In genomic region chr7:96943715-96944377, GRCm38 (mm10) we compare ENCODE assay signal across 17 mouse cellular contexts.
"Had no signal": no experiment of that assay in that cellular context is flagged by ENCODE, and none has a peak within 500 bp of the region (broad histone marks: within the 10 kb centered on the region; RNA-seq: fewer than 3 reads in every experiment).

No protein-coding gene starts in this region.

- ATAC-seq: liver, postnatal 0 days had no signal

- H3K9me3 ChIP-seq: limb, embryonic 12.5 days; liver, embryonic 13.5 days; lung, embryonic 15.5 days; neural tube, embryonic 13.5 days; stomach, embryonic 15.5 days had no signal

- H3K4me3 ChIP-seq: layer of hippocampus, adult 2 months; limb, embryonic 12.5 days; liver, embryonic 13.5 days; lung, embryonic 15.5 days; neural tube, embryonic 13.5 days; stomach, embryonic 15.5 days had no signal

- H3K9ac ChIP-seq: limb, embryonic 12.5 days; liver, embryonic 13.5 days; liver, postnatal 0 days; lung, embryonic 15.5 days; neural tube, embryonic 13.5 days; stomach, embryonic 15.5 days had no signal

- H3K36me3 ChIP-seq: limb, embryonic 12.5 days; liver, embryonic 13.5 days; lung, embryonic 15.5 days; neural tube, embryonic 13.5 days; stomach, embryonic 15.5 days had no signal

- H3K27me3 ChIP-seq: limb, embryonic 12.5 days; lung, embryonic 15.5 days; neural tube, embryonic 13.5 days; stomach, embryonic 15.5 days had no signal

- H3K4me1 ChIP-seq: limb, embryonic 12.5 days; liver, embryonic 13.5 days; lung, embryonic 15.5 days; neural tube, embryonic 13.5 days; stomach, embryonic 15.5 days had no signal

- H3K27ac ChIP-seq: kidney, postnatal 0 days; layer of hippocampus, adult 2 months; limb, embryonic 12.5 days; liver, embryonic 13.5 days; lung, embryonic 15.5 days; macrophage; neural tube, embryonic 13.5 days; stomach, embryonic 15.5 days had no signal

- DNase-seq: kidney, adult 11 months; kidney, adult 9 months; kidney, postnatal 36 days; liver; liver, embryonic 13.5 days; liver, postnatal 0 days; lung, postnatal 14 days; retina, postnatal 1 day; thymus, adult 2 months; thymus, postnatal 25 days had no signal

- H3K4me2 ChIP-seq: limb, embryonic 12.5 days; liver, embryonic 13.5 days; lung, embryonic 15.5 days; neural tube, embryonic 13.5 days; stomach, embryonic 15.5 days had no signal
